Comparison of ENCODE assay signal across 8 mouse cellular contexts in the genomic region with DNA sequence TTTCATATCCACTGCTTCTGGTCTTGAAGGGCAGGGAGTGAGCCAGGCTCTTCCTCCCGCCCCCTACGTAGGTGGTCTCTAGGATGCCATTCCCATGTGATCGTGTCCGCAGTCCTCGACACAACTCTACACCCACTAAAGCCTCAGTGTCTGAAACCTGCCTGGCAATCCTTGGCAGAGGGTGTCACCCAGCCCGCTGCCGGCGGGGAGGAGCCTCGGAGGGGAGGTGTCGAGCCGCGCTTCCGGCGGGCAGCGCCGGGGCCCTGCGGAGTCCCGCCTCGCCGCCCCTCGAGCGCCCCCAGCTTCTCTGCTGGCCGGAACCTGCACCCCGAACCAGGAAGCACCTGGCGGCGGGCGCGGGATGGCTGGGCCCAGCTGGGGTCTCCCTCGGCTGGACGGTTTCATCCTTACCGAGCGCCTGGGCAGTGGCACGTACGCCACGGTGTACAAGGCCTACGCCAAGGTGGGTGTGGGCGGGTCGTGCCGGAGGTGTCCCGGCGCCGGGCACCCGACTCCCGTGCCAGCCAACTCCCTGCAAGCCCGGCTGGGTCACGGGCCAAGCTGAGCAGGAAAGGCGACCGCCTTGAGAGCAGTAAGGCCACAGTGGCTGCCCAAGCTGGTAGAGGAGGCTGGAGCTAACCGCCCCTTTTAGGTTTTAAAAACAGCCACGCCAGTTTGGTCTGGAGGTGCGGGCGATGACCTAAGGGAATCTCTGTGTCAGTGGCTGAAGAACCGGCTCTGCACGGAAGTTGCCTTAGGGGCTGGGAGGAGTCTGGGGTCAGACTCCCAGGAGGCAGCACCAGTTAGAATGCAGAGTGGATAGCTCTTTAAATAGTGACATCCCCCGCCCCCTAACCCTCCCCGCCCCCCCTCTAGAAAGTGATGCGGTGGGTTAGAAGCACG. TPM values are rescaled to one million over a fixed set of nuclear protein-coding genes. Genes with fewer than 3 reads are reported as not detected.
A peak's percentile ranks its signal among the peaks of the same experiment; 100 is the strongest.
DNase-seq lines count a peak whose midpoint lies in the region; ATAC-seq and TF ChIP-seq lines count a peak whose summit lies in the region.

A gene (plus strand): TSS at position 229 of the 903 bp plus-strand sequence.

- H3K27me3 ChIP-seq in hindbrain, postnatal 0 days (ENCODE audit: insufficient read depth, low read length), result no peaks in the 10 kb centered on the region

- peak; percentile 36 for TF ChIP-seq CTCF in hindbrain, postnatal 0 days (IDR thresholded peaks at IDR 0.05; ENCODE audit: low read depth)

- H3K4me2 ChIP-seq in hindbrain, postnatal 0 days (ENCODE audit: low read depth, low read length), result peak within 1 kb of the TSS; percentile 94

- peak within 1 kb of the TSS; percentile 80 for H3K9ac ChIP-seq in hindbrain, postnatal 0 days (replicated peaks; ENCODE audit: low read length)

- peak within 1 kb of the TSS; percentile 76 for H3K4me3 ChIP-seq in hindbrain, postnatal 0 days (ENCODE audit: low read length)

- peak within 1 kb of the TSS; percentile 80 for H3K27ac ChIP-seq in hindbrain, postnatal 0 days

- no peaks in the 10 kb centered on the region for H3K9me3 ChIP-seq in hindbrain, postnatal 0 days (ENCODE audit: low read length)

- peak; percentile 78 for ATAC-seq in activated CD4-positive, CD25-positive, alpha-beta regulatory T cell, adult 4 months
- ATAC-seq in common myeloid progenitor, adult 5-6 weeks (replicated peaks; ENCODE audit: low read depth, poor library complexity, severe bottlenecking), result peak; percentile 85
- ATAC-seq in hindbrain, postnatal 0 days, result peak; percentile 77
- ATAC-seq in megakaryocyte progenitor cell, adult 5-6 weeks (replicated peaks; ENCODE audit: poor library complexity), result peak; percentile 88

- WGBS in hindbrain, postnatal 0 days, result under 1% methylated on average over 58 of the region's 58 CpGs

- peaks cover 7% of the 10 kb centered on the region; the same call in 1 of the 2 replicates for H3K4me1 ChIP-seq in hindbrain, postnatal 0 days (ENCODE audit: insufficient read depth, low read length)

- DNase-seq in gastrocnemius, adult 8-10 months (ENCODE audit: low spot score in 2 of 2), result peak; percentile 50 to 68
- peak; percentile 82 for DNase-seq in hindbrain, postnatal 0 days (ENCODE audit: low spot score)
- peak; percentile 65 to 87 for DNase-seq in left cerebral cortex, postnatal 10 days (ENCODE audit: extremely low spot score in 1 of 2, low spot score in 2 of 2)
- peak; percentile 84 for DNase-seq in right cerebral cortex, postnatal 10 days (ENCODE audit: low spot score in 2 of 2)
- DNase-seq in urinary bladder, postnatal 14 days (ENCODE audit: low spot score), result peak; percentile 84

- intact Hi-C loops in left cerebral cortex, postnatal 10 days (cut with DNase I), result loop anchor here (5.0 kb wide), 1 partner anchor 53 kb away; no protein-coding TSS in a partner anchor

- peaks cover 19% of the 10 kb centered on the region; the same call in 1 of the 2 replicates for H3K36me3 ChIP-seq in hindbrain, postnatal 0 days (ENCODE audit: insufficient read depth, low read length)

RNA-seq across cellular contexts. Expression of the gene that starts here (rescaled TPM):
- polyA plus RNA-seq in activated CD4-positive, CD25-positive, alpha-beta regulatory T cell, adult 4 months (2017; shearing (Covaris generic)), result 10 to 100 TPM; 25.1 to 29.3 TPM
- total RNA-seq in common myeloid progenitor, adult 5-6 weeks (2017), result 4.1 and 10.6 TPM in 2 replicates
- 1 to 10 TPM; 3.3 to 4.8 (median 4.2) TPM for total RNA-seq in gastrocnemius, adult 8-10 months (2022)
- 21.1 and 27.3 TPM in 2 replicates for total RNA-seq in hindbrain, postnatal 0 days (2014; rRNA removed)
- 18.5 and 21.0 TPM in 2 replicates for polyA plus RNA-seq in hindbrain, postnatal 0 days (2015; fragmentation: Nextera tagmentation; extraction: Ambion mirVana)
- 10 to 100 TPM; 33.5 to 38.8 TPM for total RNA-seq in left cerebral cortex, postnatal 10 days (2021)
- 4.0 and 4.6 TPM in 2 replicates for total RNA-seq in megakaryocyte progenitor cell, adult 5-6 weeks (2015)
- 1.8 and 2.9 TPM in 2 replicates for total RNA-seq in megakaryocyte progenitor cell, adult 5-6 weeks (2017)

Comparison
In these comparisons a context has a peak if more than half of its experiments do, and no peak if none do; other contexts are left out.
1. Peak in every context shown above with its lines: DNase-seq, ATAC-seq, H3K4me3 ChIP-seq and H3K27ac ChIP-seq.